Mouse (Mus musculus) erythroblast, embryonic 14.5 days (primary cell): ENCODE measurements around the gene Zfp609. TPM values are rescaled to one million over a fixed set of nuclear protein-coding genes. Genes with fewer than 3 reads are reported as not detected.

Experiments
- H3K27me3 ChIP-seq: 2 replicates; pipeline ENCODE4 v1.6.1; 2012; ENCODE audit warnings: inconsistent platforms; ENCODE audit not compliant: control insufficient read depth
- H3K36me3 ChIP-seq: 2 replicates; pipeline ENCODE4 v1.6.1; 2012; ENCODE audit warnings: mild to moderate bottlenecking, inconsistent platforms; ENCODE audit not compliant: control insufficient read depth
- H3K4me1 ChIP-seq: 2 replicates; pipeline ENCODE4 v1.6.1; 2012; ENCODE audit warnings: inconsistent platforms; ENCODE audit not compliant: control insufficient read depth
- H3K4me3 ChIP-seq: replicated peaks from 2 replicates; pipeline ENCODE3; 2012; ENCODE audit warnings: moderate library complexity, mild to moderate bottlenecking, inconsistent platforms
- H3K9me3 ChIP-seq: 2 replicates; pipeline ENCODE4 v1.6.1; 2012; ENCODE audit warnings: low read length, inconsistent platforms, mixed read lengths; ENCODE audit not compliant: control insufficient read depth
- GATA1 ChIP-seq: IDR thresholded peaks from 2 replicates; pipeline ENCODE4 v1.6.1; 2012; ENCODE audit warnings: low read length, inconsistent platforms, mixed read lengths
- TAL1 ChIP-seq: IDR thresholded peaks from 3 replicates; pipeline ENCODE4 v1.6.1; 2012; ENCODE audit warnings: low read length, inconsistent platforms, mixed read lengths
- polyA plus RNA-seq: library from polyadenylated mRNA; stranded (reverse); fragments of >175 nt; gene quantifications from 2 replicates; pipeline ENCODE4 v1.2.3, GENCODE M21; 2012

Zfp609 gene
- polyA plus RNA-seq, 1 experiment: 0.53 TPM

GRCm38 (mm10) chr9:65755673-65756375 lies 71.5 kb downstream of the Zfp609 start:
- Histone ChIP-seq H3K36me3 (no peaks in the 10 kb centered on the region; the same call in 1 of the 2 replicates), H3K4me1 (no peaks in the 10 kb centered on the region), H3K9me3 (no peaks in the 10 kb centered on the region), H3K4me3 (no peak overlapping the region), H3K27me3 (no peaks in the 10 kb centered on the region)
- TF ChIP-seq TAL1 (no peak), GATA1 (no peak)

- Histone ChIP-seq H3K36me3 (no peaks in the 10 kb centered on the region; the same call in 1 of the 2 replicates), H3K4me1 (no peaks in the 10 kb centered on the region), H3K27me3 (no peaks in the 10 kb centered on the region), H3K4me3 (no peak overlapping the region), H3K9me3 (no peaks in the 10 kb centered on the region)
- TF ChIP-seq GATA1 (no peak), TAL1 (no peak)
Measured at GRCm38 (mm10) chr9:65755164-65755563, 72.2 kb downstream of the Zfp609 start.

- no peaks in the 10 kb centered on the region for H3K9me3 ChIP-seq
- no peak overlapping the region for H3K4me3 ChIP-seq
- H3K4me1 ChIP-seq: no peaks in the 10 kb centered on the region; the same call in 1 of the 2 replicates
- no peaks in the 10 kb centered on the region; the same call in 1 of the 2 replicates for H3K36me3 ChIP-seq
- no peak for TF ChIP-seq GATA1
- TF ChIP-seq TAL1: no peak
- H3K27me3 ChIP-seq: no peaks in the 10 kb centered on the region
Measured at GRCm38 (mm10) chr9:65752632-65753031, 74.7 kb downstream of the Zfp609 start.

DNA sequence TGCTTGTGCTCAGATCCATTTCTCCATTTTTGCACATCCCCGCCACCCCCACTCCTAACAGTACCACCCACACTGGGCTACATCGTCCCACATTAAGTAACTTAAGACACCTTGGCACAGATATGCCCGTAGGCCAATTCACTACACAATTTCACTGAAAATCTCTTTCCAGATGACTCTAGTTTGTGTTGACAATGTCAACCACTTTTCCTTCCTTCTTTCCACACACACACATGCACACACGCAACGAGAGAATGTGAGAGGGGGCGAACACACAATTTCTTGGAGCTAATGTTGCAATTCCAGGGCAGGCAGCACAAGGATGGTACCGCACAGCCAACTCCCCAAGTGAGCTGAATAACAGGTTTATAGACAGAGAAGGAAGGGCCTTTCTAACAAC lies 75.5 kb downstream of the Zfp609 start:
- TF ChIP-seq GATA1: no peak
- no peak for TF ChIP-seq TAL1

GRCm38 (mm10) chr9:65748102-65748501 lies 79.3 kb downstream of the Zfp609 start:
- peaks cover 27% of the 10 kb centered on the region for H3K4me1 ChIP-seq
- H3K4me3 ChIP-seq: no peak overlapping the region
- TF ChIP-seq GATA1: no peak
- no peak for TF ChIP-seq TAL1
- H3K36me3 ChIP-seq: no peaks in the 10 kb centered on the region
- H3K27me3 ChIP-seq: no peaks in the 10 kb centered on the region
- H3K9me3 ChIP-seq: no peaks in the 10 kb centered on the region

More for the DNA sequence above, 75.5 kb downstream of the Zfp609 start:
- Histone ChIP-seq H3K27me3 (no peaks in the 10 kb centered on the region), H3K36me3 (no peaks in the 10 kb centered on the region; the same call in 1 of the 2 replicates), H3K9me3 (no peaks in the 10 kb centered on the region), H3K4me3 (no peak overlapping the region), H3K4me1 (no peaks in the 10 kb centered on the region; the same call in 1 of the 2 replicates)

GRCm38 (mm10) chr9:65746479-65746878 lies 80.9 kb downstream of the Zfp609 start:
- Histone ChIP-seq H3K4me3 (no peak overlapping the region), H3K4me1 (peaks cover 32% of the 10 kb centered on the region), H3K9me3 (no peaks in the 10 kb centered on the region), H3K27me3 (no peaks in the 10 kb centered on the region), H3K36me3 (no peaks in the 10 kb centered on the region)
- TF ChIP-seq GATA1 (no peak; the same call in 1 of the 2 replicates), TAL1 (no peak; the same call in 2 of the 3 replicates)

- no peak overlapping the region for H3K4me3 ChIP-seq
- H3K27me3 ChIP-seq: no peaks in the 10 kb centered on the region
- no peaks in the 10 kb centered on the region for H3K36me3 ChIP-seq
- H3K9me3 ChIP-seq: no peaks in the 10 kb centered on the region
- no peak for TF ChIP-seq GATA1
- no peak for TF ChIP-seq TAL1
- peaks cover 38% of the 10 kb centered on the region for H3K4me1 ChIP-seq
Measured at GRCm38 (mm10) chr9:65745456-65745855, 81.9 kb downstream of the Zfp609 start.

DNA sequence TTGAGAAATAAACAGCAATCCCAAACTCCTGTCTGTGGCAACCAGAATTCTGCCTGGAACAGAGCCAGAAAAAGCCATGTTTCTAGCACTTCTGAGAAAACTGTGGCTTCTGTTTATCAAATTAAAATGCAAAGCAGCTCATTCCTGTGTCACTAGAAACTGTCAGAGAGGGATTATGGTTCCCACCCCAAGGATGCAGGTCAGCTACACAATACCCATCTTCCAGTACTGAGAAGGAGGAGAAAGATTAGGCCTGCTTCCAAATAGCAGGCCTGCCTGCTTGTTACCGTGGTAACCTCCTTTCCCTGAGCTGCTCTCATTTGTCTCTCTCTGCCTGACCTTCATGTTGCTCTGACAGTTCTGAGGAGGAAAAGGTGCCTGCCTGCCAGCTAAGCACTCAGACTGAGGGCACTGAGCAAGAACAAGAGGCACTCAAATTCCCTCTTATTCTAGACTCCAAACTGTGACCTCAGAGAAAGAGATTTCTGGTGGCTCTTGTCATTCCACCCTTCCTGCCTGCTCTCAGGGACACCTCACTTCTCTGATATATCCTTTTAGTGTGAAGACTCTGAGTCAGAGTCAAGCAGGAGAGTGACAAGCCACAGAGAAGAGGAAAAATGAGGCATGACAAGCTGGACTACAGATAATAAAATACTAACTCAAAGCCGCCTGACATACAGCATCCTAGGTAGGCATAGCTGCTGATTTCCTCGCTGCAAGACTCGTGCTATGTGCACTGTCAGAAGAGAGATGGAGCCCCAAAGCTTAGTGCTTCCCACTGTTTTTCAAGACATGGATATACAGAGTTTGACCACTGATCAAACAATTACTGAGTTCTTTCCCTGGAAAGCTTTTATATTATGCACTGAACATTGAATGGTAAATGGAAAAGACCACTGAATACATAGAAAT lies 82.9 kb downstream of the Zfp609 start:
- H3K4me1 ChIP-seq: peaks cover 38% of the 10 kb centered on the region

GRCm38 (mm10) chr9:65743809-65744170 lies 83.6 kb downstream of the Zfp609 start:
- Histone ChIP-seq H3K36me3 (peaks cover 4% of the 10 kb centered on the region), H3K9me3 (no peaks in the 10 kb centered on the region), H3K27me3 (no peaks in the 10 kb centered on the region), H3K4me3 (no peak overlapping the region), H3K4me1 (peaks cover 38% of the 10 kb centered on the region)
- TF ChIP-seq TAL1 (no peak), GATA1 (no peak)

More for the DNA sequence above, 82.9 kb downstream of the Zfp609 start:
- H3K9me3 ChIP-seq: no peaks in the 10 kb centered on the region
- H3K4me3 ChIP-seq: no peak overlapping the region
- no peaks in the 10 kb centered on the region for H3K36me3 ChIP-seq
- TF ChIP-seq GATA1 (no peak), TAL1 (no peak)
- H3K27me3 ChIP-seq: no peaks in the 10 kb centered on the region
